Mouse (Mus musculus) small intestine, adult 2 months (tissue): ENCODE data around the gene Slc16a11. TPM values are rescaled to one million over a fixed set of nuclear protein-coding genes. Genes with fewer than 3 reads are reported as not detected.

Experiments used
- H3K27ac ChIP-seq: fragments of 200-500 bp; 2 replicates; pipeline ENCODE4 v1.5.1; 2012; ENCODE audit warnings: low read depth, low read length, control low read depth, inconsistent platforms; ENCODE audit not compliant: insufficient read depth
- H3K27me3 ChIP-seq: fragments of 200-500 bp; 2 replicates; pipeline ENCODE4 v1.6.1; 2012; ENCODE audit warnings: mild to moderate bottlenecking, moderate library complexity, low read length, inconsistent platforms; ENCODE audit not compliant: control insufficient read depth, insufficient read depth
- H3K36me3 ChIP-seq: fragments of 200-500 bp; 2 replicates; pipeline ENCODE4 v1.6.1; 2012; ENCODE audit warnings: mild to moderate bottlenecking, low read length, control low read depth, inconsistent platforms; ENCODE audit not compliant: control insufficient read depth, insufficient read depth
- H3K4me1 ChIP-seq: fragments of 200-500 bp; 2 replicates; pipeline ENCODE4 v1.6.1; 2012; ENCODE audit warnings: low read length, inconsistent platforms, mixed read lengths; ENCODE audit not compliant: control insufficient read depth, insufficient read depth, insufficient read length
- H3K4me3 ChIP-seq: fragments of 200-500 bp; 2 replicates; pipeline ENCODE4 v1.5.1; 2012; ENCODE audit warnings: low read depth, mild to moderate bottlenecking, control low read depth, inconsistent platforms, low read length, moderate library complexity
- CTCF ChIP-seq: fragments of 200-500 bp; IDR thresholded peaks from 2 replicates; pipeline ENCODE4 v1.5.1; 2012; ENCODE audit warnings: low read depth, mild to moderate bottlenecking, control low read depth, inconsistent platforms, low read length, moderate library complexity, mixed read lengths; ENCODE audit not compliant: insufficient replicate concordance, insufficient read length; ENCODE audit errors: extremely low read depth
- POLR2A ChIP-seq: fragments of 200-500 bp; IDR thresholded peaks from 2 replicates; pipeline ENCODE4 v1.6.1; 2012; ENCODE audit warnings: low read depth, mild to moderate bottlenecking, control low read depth, inconsistent platforms, low read length, moderate library complexity
- WGBS: fragments of 180-500 bp; shearing (Covaris S2); methylation state at CpG from one replicate; pipeline ENCODE4 v1.1.7; 2018; 5-methylcytosine and 5-hydroxymethylcytosine counted together
- polyA plus RNA-seq: library from polyadenylated mRNA; depleted of rRNA; stranded (reverse); fragments of >200 nt; gene quantifications from 2 replicates; pipeline ENCODE4 v1.2.3, GENCODE M21; 2012

Gene Slc16a11
- polyA plus RNA-seq, 1 experiment = 12.7 TPM

- H3K27me3 ChIP-seq = no peaks in the 10 kb centered on the region
- 4% methylated on average over 23 of the region's 23 CpGs for WGBS
- peaks cover 6% of the 10 kb centered on the region; the same call in 1 of the 2 replicates for H3K36me3 ChIP-seq
- peaks cover 9% of the 10 kb centered on the region; the same call in 1 of the 2 replicates for H3K4me1 ChIP-seq
- H3K27ac ChIP-seq = peak overlapping the region; percentile 85
- no peak for TF ChIP-seq POLR2A
- no peak for TF ChIP-seq CTCF
- peak overlapping the region; percentile 99 for H3K4me3 ChIP-seq
Observed at GRCm38 (mm10) chr11:70238591-70239440, 26.3 kb downstream of the Slc16a11 start.

- Histone ChIP-seq H3K4me1 (peaks cover 9% of the 10 kb centered on the region; the same call in 1 of the 2 replicates), H3K27me3 (no peaks in the 10 kb centered on the region), H3K4me3 (peak within 1 kb of the TSS; percentile 99), H3K36me3 (peaks cover 6% of the 10 kb centered on the region; the same call in 1 of the 2 replicates), H3K27ac (peak within 1 kb of the TSS; percentile 85)
- WGBS = under 1% methylated on average over 35 of the region's 35 CpGs
- TF ChIP-seq CTCF (no peak), POLR2A (peak; percentile 74; the same call in 1 of the 2 replicates)
Observed at GRCm38 (mm10) chr11:70239541-70240279, 27.2 kb downstream of the Slc16a11 start, which contains the start of the genes Gm21988 and Rnasek. Gm21988 (minus strand) TSS chr11:70239830. Rnasek (minus strand) TSS chr11:70239842.

- TF ChIP-seq CTCF (no peak), POLR2A (no peak)
- Histone ChIP-seq H3K4me1 (peaks cover 6% of the 10 kb centered on the region; the same call in 1 of the 2 replicates), H3K36me3 (no peaks in the 10 kb centered on the region), H3K27ac (no peak overlapping the region), H3K4me3 (no peak overlapping the region), H3K27me3 (no peaks in the 10 kb centered on the region)
- 67% methylated on average over 11 of the region's 11 CpGs for WGBS
Observed at GRCm38 (mm10) chr11:70242591-70242990, 30.0 kb downstream of the Slc16a11 start.

GRCm38 (mm10) chr11:70247136-70247845, 34.7 kb downstream of the Slc16a11 start:
- no peaks in the 10 kb centered on the region for H3K4me1 ChIP-seq
- no peak overlapping the region for H3K4me3 ChIP-seq
- TF ChIP-seq CTCF (no peak), POLR2A (no peak)
- 45% methylated on average over 9 of the region's 9 CpGs for WGBS
- H3K27me3 ChIP-seq = no peaks in the 10 kb centered on the region
- H3K27ac ChIP-seq = no peak overlapping the region
- H3K36me3 ChIP-seq = no peaks in the 10 kb centered on the region

GRCm38 (mm10) chr11:70250150-70250549, 37.6 kb downstream of the Slc16a11 start:
- Histone ChIP-seq H3K27me3 (peaks cover 17% of the 10 kb centered on the region), H3K4me3 (no peak overlapping the region), H3K36me3 (no peaks in the 10 kb centered on the region), H3K27ac (no peak overlapping the region), H3K4me1 (no peaks in the 10 kb centered on the region; the same call in none of the 2 replicates)
- 70% methylated on average over 11 of the region's 11 CpGs for WGBS
- TF ChIP-seq POLR2A (no peak), CTCF (no peak)

- no peak overlapping the region for H3K27ac ChIP-seq
- WGBS = 80% methylated on average over 8 of the region's 8 CpGs
- H3K27me3 ChIP-seq = peaks cover 19% of the 10 kb centered on the region
- no peak overlapping the region for H3K4me3 ChIP-seq
- H3K36me3 ChIP-seq = no peaks in the 10 kb centered on the region
- H3K4me1 ChIP-seq = no peaks in the 10 kb centered on the region; the same call in none of the 2 replicates
- TF ChIP-seq POLR2A = no peak
- no peak for TF ChIP-seq CTCF
Observed at GRCm38 (mm10) chr11:70251853-70252252, 39.3 kb downstream of the Slc16a11 start.
